Mouse (Mus musculus): Measurements from ENCODE around the gene Fgfr2.

Gene Fgfr2

DNA sequence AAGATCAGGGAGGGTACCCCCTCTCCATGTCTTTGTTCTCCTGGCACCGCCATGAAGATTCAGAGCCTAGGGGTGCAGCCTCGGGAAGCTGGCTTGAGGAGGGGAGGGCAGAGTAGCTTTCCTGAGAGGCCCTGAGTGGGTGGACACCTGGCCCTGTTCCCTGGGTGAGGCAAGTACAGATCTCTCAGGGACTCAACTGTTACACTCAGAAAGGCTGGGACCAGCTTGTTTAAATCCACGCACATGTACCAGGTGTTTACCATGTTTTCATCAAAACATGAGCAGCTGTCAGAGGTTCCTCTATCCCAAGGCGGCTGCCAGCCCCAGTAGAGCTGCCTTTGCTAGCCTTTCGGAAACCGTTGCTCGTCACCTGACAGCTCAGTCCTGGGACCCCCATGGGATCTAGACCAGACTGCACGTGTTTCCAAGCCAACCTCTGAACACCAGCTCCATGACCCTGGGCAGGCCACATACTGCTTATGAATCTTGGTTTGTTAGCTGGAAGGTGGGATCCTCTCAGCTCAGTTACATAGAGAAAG lies 425.8 kb downstream of the Fgfr2 start:
- DNase-seq (ENCODE audit: low read depth, low spot score): no peak

DNA sequence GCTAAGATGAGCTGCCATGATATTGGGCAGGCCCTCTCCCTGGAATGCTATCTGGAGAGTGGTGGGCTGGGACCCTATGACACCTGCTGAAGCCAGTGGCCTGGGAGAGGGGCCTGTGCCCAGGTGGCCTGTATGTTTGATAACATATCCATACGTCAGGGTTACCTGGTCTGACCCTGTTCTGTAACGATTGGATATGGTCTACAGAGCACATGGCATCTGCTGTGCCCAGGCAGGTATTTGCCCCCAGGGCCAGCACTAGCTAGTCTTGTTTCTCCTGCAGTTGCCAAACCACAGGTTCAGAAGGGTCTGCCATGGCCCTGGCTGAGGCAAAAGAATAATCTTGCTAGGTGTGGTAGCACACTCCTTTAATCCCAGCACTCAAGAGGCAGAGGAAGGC lies 429.6 kb downstream of the Fgfr2 start:
- DNase-seq (ENCODE audit: low read depth, low spot score): no peak

DNA sequence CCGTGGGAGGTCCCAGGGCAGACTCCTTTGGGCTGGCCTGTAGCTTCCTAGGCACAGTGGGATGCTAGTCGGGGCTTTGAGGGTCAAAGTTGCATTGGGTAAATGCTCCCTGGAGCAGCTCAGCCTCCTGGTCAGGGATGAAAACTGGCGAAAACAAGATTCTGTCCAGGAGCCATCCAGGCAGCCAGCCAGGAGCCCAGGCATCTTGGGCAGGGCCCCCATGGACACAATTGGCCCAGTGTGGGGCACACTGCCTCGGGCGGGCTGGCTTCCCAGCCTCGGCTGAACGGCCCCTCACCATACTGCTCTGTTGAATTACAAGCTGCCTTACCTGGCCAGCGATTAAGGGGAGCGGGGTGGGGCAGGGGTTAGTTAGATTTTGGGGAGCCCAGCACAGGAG lies 430.4 kb downstream of the Fgfr2 start:
- DNase-seq (ENCODE audit: low read depth, low spot score): no peak

DNA sequence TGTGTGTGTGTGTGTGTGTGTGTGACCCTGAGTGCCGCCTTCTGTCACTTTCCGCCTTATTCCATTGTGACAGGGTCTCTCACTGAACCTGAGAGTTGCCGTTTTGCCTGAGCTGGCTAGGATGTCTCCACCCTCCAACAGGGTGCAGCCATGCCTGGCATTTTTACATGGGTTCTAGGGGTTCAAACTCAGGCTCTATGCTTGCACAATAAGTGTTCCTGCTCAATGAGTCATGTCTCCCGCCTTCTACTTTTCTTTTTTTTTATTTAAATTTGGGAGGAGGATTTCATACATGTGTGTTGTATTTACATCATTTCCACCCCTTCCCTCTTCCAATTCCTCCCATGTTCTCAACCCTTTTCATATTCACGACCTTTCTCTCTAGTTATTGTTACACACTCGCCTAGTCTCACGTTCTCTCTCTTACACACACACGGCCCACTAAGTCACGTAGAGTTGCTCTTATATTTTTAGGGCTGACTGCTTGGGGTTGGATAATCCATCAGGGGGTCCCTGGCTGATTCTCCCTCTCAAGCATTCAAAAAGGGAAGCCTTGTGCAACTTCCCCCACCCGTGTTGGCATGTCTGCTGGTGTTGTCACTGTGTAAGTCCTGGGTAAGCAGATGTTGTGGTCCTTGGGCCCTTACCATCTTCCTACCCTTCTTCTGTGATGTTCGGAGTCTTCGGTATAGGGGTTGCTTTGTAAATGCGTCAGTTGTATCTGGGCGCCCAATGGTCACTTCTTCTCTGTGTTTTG lies 432.3 kb downstream of the Fgfr2 start:
- no peak for DNase-seq (ENCODE audit: low read depth, low spot score)

DNA sequence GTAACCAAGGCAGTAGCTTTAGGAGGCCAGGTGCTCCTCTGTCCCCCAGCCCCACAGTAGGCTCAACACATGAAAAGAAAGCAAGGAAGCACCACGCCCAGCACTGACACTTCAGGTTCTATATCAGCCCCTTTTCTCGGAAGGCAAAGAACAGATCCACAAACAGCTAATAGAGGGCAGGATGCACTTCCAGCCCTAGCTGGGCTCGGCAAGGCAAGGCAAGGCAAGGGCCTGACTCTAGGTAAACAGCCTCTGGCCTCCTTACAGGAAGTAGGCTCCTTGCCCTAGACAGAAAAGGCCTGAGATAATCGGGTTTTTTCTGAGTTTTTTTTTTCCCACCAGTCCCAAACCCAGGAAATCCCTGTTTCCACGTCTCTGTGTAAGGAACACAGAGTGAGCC lies 433.4 kb downstream of the Fgfr2 start:
- DNase-seq (ENCODE audit: low read depth, low spot score): no peak

DNA sequence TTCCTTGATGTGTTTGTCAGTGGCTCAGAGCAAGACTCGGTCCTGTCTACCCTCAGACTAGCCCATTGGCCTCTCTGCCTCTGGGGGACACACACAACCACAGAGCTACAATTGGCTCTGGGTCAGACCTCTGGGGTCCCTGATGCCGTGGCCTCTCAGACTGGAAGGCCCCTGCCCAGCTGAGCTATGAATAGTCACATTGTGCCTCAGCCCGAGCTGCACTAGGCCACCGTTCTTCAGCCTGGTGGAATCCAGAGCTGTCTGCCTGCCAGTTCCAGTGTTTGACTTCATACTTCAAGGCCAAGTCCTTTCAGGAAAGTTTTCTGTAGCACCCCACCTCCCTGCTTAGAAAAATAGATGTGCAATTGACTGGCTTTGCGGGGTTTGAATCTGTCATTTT lies 434.4 kb downstream of the Fgfr2 start:
- no peak for DNase-seq (ENCODE audit: low read depth, low spot score)

DNA sequence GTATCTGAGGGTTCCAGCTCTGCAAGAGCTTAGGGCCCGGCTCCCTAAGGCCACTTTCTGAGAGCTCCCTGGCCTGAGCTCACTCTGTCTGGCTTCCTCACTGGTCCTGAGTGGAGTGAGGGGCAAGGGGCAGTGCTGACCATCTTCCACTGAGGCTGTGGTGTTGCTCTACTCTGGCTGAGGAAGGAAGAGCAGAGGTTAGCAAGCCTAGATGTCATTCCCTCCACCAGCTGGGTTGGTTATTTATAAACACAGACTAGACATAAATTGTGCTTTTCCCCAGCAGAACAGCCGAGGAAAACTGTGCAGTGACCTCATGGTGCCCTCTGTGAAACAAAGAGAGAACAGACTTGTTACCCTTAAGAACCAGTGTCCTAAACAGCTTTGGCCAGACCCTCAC lies 435.3 kb downstream of the Fgfr2 start:
- no peak for DNase-seq (ENCODE audit: low read depth, low spot score)

DNA sequence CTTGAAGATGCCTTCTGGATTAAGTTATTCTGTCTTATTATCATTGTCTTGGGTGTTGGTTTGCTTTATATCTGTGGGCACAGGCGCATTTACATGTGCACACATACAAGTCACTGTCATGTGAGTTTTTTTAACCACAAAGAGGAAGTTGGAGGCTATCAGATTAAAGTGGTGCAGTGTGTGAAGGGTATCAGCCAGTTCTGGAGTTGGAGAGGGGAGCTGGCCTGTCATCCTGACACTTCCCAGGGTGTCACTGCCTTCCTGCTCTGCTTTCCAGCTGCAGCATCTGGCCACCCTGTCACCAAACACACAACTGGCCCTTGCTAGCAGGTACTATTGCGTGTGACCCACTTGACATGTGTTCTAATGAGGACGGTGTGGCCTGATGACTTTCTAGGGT lies 436.6 kb downstream of the Fgfr2 start:
- no peak for DNase-seq (ENCODE audit: low read depth, low spot score)

DNA sequence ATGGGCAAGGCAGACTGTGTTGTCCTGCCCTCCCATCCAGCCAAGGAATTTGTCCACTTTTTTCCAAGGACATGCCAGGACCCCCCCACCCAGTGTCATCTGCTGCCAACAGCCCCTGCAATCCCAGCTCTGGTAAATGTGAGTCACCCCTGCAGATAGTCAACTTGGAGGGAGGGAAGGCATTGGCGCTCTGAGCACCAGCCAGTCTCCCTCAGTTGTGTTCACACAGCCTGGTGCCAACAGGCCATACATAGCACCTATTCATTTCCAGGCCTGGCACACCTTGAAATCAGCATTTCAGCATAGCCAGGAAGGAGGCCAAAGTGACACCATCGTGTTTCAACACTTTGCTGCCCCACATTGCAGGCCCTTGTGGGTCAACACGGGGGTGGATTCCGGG lies 439.2 kb downstream of the Fgfr2 start:
- DNase-seq (ENCODE audit: low read depth, low spot score): no peak

DNA sequence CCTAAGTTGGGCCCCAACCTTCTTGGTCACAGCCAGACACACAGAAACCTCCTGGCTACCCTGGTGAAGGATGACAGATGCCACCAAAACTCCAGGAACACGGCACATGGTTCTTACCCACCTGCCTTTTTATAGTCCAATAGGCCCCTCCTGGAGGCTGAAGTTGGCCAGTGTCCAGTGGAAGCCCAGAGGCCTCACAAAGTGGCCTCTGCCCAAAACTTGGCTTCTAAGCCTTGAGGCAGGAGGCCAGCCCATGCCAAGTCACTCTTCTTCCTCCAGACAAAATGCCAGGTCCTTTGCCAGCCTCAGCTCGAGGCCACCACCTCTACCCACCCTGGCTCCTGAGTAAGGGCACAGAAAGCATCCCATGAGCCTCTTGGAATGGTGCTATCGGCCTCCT lies 440.2 kb downstream of the Fgfr2 start:
- no peak for DNase-seq (ENCODE audit: low read depth, low spot score)

DNA sequence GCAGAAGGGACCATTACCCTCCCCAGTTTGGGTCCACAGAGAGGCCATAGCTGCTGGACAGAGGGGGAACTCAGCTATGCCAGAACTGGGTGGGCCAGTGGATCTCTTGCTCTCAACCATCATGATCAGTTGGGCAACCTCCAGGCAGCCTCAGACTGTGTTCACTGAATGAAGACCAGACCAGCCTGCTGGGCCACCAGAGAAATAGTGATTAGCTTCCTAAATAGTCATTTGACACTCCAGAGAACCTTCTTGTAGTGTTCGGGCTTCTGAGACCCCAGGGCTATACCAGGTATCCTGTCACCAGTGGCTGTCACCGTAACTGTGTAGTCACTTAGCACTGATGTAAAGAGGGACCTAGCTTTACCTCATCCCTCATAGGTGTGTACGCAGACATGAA lies 440.8 kb downstream of the Fgfr2 start:
- DNase-seq (ENCODE audit: low read depth, low spot score): no peak

DNA sequence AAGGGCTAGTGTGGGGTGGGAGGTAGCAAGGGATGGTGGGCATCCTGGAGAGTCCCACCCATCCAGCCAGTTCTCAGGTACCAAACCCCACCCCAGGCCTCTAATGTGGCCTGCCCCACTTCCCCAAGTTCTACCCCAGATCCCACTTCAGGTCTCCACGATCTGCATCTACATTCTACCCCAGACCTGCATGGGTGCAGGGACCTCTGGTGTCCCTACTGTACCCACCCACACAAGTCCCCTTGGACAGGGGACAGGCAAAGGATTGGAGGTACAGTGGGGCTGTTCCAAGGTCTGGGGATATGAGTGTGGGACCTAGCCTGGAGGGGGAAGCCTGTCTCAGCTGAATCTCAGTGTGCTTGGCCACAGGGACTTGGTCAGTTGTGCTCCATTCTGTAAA lies 441.3 kb downstream of the Fgfr2 start:
- no peak for DNase-seq (ENCODE audit: low read depth, low spot score)

DNA sequence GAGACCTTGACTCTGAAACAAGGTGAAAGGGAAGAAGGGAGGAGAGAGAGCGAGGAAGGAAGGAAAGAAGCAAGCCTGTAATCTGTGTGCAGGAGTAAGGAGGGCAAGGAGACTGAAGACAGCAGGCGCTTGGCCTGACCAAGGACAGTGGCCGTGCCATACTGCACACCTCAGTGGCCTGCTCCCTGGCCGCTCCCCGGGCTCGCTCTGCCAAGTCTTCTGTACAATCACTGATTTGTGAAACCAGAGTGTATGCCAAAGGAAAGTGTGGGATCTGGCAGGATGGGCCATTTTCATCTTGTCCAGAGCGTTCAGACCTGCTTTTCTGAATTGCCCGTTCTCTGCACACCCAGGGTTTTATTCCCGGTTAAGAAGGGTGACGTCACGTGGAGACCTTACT lies 441.9 kb downstream of the Fgfr2 start:
- no peak for DNase-seq (ENCODE audit: low read depth, low spot score)

DNA sequence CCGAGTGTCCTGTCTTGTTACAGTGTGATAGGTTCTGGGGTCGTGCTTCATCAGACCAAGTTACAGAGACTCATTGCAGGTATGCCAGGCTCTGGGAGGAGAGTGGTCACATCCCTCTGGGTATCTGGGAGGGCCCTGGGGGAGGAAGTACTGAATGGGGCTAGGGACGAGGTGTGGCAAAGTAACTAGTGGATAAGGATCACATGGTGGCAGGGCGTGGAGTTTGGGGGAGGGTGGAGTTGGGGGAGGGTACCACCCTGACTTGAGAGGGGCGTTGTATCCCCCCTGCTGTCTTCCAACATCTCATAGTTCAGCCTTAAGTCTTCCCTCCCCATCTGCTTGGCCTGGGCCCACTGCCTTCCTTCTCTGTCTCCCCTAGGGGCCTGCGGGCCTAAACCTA lies 443.6 kb downstream of the Fgfr2 start:
- no peak for DNase-seq (ENCODE audit: low read depth, low spot score)

DNA sequence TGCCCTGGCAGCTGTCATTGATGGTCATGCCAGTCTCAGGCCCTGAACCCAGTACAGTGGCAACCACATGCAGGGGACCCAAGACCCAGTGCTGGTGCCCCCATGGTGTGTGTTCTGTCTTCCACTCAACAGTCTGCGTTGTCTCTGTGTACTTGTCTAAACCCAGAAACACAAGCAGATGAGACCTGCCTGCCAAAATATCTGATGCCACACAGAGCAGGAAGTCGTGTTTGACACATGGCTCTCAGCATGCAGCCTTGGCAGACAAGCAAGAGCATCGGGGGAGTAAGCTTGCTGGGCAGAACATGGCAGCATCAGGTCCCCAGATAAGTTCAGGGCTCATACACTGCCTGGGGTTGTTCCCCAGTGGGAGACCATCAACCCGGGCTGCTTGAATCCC lies 444.0 kb downstream of the Fgfr2 start:
- no peak for DNase-seq (ENCODE audit: low read depth, low spot score)

DNA sequence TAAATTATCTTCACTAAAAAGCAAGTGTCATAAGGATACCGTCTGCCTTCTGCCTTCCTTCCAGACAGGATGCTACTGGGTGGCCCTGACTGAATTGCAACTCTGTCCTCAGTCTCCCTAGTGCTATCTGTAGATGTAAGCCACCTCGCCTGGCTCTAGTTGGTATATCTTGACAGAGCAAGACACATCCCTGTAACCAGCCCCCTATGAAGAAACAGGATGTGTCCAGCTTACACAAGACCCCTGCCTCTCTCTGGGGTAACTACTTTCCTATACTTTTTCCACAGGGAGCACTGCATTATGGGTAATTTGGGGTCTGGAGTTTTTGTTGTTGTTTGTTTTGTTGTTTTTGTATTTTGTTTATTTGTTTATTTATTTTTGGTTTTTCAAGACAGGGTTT lies 447.2 kb downstream of the Fgfr2 start:
- no peak for DNase-seq (ENCODE audit: low read depth, low spot score)

DNA sequence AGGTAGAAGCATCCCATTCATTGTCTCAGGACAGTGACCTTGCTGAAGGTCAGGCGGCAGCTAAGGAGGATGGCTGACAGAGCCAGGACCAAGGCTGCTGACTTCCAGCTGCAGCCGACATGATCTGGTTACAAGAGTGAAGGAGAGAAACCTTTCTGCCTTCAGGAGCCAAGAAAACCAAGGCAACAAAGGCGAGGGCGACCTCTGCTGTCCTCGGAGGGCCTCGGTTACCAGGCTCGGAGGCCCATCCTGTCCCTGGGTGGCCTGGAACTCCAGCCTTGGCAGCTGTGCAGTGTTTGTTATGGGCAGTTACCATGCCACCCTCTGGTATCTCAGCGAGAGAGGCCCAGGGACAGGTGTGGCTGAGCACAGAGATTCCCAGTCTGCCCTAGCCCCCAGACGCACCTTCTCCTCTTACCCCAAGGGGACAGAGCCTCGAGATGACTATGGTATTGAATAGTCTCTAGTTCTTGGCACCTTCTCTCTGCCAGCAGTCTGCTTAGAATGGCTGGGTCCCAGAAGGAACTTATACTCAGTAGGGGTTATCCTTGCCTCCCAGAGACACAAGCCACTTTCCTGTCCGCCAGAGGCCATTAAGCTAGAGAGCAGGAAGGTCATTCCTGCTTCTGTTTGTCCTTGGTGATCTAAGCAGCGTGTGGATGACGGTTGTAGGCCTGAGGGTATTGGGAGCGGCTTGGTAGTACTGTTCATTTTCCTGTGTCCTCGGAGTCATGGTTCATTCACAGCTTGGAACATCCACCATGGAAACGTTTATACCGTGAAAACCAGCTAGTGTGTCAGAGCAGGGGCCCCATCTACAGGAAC lies 449.0 kb downstream of the Fgfr2 start:
- DNase-seq (ENCODE audit: low read depth, low spot score): no peak

DNA sequence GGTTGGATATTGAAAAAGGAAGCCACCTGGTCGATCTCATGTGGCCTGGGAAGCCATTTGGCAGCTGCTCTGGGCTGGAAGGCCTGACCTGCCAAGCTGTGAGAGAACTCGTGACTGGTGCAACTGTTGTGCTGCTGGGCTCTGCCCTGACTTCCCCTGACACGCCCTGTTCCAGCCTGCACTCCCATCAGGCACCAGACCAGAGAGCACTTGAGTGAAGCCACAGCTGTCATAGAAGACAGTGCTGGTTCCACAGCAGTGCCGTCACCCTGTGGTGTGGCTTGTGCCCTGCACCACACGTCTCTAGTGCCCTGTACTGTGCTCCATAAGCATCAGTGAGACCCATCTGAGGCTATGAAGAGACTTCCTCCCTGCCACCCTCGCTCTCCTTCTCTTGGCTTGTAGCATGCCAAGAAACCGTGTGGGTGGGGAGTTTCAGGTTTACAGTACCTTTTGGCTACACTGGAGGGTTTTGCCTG lies 450.6 kb downstream of the Fgfr2 start:
- no peak for DNase-seq (ENCODE audit: low read depth, low spot score)

DNA sequence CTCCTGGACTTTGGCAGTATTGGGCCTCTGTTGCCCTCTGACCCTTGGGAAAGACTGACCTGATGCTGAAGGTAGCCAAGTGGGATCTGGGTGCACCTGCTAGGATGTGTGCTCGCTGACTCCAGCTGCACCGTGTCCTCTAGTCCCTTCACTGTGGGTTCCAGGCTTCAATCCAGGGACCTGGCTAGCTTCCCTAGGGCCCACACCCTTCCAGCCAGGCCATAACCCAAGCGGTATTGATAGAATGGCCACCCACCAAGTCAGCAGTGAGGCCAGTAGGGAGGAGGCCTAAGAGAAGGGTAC lies 452.3 kb downstream of the Fgfr2 start:
- no peak for DNase-seq (ENCODE audit: low read depth, low spot score)

DNA sequence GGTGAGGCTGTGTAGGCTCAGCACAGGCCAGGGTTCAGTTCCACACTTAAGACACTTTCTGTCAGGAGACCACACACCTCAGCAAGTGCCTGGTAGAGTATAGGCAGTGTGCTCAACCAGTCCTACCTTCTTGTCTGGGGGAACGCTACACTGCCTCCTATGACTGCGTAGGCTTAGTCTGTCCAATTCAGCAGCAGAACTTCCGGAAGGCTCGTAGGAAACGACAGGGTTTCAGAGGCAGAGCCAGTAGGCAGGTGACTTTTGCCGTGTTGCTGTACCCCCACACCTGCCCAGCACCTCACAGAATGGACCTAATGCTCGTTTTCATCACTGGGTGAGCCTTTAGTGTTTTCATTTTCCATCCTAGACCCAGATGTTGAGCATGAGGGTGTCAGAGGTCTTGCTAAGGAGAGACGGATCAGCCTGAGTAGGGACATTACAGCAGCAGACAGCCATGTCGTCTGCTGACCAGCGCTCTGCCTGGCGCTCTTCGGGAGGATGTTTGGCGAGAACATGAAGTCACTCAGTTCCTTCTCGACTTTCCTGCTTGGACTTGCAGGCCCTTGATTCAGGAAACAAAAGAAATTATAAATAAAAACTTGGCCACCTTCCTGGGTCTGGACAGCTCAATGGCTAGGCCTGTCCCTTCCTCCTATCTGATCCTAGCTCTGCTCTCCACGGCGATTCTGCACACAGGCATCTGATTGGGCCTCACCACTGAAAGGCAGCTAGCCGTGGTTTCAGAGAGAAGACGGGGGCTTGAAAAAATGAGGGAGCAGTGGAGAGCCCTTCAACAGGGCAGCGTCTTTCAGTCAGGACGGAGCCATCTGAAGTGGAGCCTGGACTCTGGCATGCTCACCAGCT lies 452.9 kb downstream of the Fgfr2 start:
- DNase-seq (ENCODE audit: low read depth, low spot score): no peak

DNA sequence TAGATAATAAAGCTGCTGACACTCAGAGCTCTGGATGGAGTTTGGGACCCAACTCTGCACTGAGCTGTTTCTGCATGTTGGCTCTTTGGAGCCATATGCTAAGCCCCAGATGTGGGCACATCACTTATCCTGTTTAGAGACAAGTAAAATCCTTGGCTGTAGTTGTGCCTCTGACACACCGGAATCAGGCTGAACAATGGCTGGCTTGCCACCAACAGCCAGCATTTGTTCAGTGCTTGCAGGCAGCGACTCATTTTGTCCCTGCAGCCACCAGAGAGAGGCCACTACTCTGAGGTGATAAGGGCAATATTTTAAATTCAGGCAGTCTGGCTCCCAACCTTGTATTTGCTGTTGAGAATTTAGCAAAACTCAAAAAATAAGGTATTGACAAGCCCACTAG lies 454.5 kb downstream of the Fgfr2 start:
- DNase-seq (ENCODE audit: low read depth, low spot score): no peak

DNA sequence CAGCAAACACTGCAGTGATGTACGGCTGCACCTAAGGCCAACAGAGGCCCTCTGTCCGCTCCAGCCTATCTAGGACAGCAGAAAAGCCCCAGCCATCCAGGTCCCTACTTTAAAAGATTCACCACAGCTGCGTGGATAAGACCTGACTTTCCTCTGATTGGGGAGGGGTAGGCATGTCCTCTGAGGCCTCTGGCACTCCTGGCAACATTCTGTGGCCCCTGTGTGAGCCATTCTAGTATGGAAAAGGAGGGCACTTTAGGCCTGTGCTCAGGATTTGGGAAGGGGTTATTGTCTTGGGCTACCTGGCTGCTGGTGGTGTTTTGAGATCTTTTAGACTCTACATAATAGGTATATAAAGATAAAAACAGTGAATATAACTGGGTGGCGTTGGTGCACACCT lies 456.6 kb downstream of the Fgfr2 start:
- no peak for DNase-seq (ENCODE audit: low read depth, low spot score)
